Mouse (Mus musculus): Measurements from ENCODE around the gene Eme2. TPM values are rescaled to one million over a fixed set of nuclear protein-coding genes. Genes with fewer than 3 reads are reported as not detected.

Eme2 gene
- polyA plus RNA-seq, 1 experiment from 2014 or later = 27.4 TPM

DNA sequence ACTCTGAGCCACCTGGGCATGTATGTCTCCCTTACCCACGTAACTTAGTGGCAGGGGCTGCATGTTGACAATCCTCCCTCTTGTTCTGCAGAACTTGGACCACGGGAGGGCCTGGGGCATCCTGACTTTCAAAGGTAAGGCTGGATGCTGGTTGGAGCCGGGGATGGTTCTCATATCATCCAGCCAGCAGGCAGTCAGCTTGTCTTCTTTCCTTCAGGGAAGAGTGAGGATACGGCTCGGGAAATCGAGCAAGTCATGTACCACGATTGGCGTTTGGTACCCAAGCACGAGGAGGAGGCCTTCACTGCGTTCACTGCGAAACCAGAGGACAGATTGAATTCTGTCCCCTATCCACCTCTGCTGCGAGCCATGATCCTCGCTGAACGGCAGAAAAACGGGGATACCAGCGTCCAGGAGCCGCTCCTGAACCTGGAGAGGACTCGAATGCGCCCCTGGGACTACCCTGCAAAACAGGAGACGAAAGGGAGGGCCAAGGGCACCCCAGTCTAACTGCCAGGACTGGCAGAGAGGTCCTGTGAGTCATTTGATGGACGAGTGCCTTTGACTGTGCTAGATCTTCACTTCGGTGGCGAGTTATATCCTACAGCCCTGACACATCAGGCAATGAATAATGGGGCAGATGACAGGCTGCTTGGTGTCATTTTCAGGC lies 819 bp upstream of the Eme2 start:
- no peak for ATAC-seq (ENCODE audit: insufficient number of reproducible peaks, low FRiP score, low TSS enrichment, low read depth)
- peak overlapping the region; percentile 95 for H3K4me2 ChIP-seq
- peak overlapping the region; percentile 90 for H3K4me3 ChIP-seq
- peak overlapping the region; percentile 89 for H3K27ac ChIP-seq
- peak overlapping the region; percentile 92 for H3K9ac ChIP-seq
- H3K27me3 ChIP-seq = no peaks in the 10 kb centered on the region
- H3K9me3 ChIP-seq = no peaks in the 10 kb centered on the region
- H3K36me3 ChIP-seq = peaks cover 67% of the 10 kb centered on the region
- H3K4me1 ChIP-seq = peaks cover 40% of the 10 kb centered on the region
- 11% methylated on average over 23 of the region's 23 CpGs for WGBS

DNA sequence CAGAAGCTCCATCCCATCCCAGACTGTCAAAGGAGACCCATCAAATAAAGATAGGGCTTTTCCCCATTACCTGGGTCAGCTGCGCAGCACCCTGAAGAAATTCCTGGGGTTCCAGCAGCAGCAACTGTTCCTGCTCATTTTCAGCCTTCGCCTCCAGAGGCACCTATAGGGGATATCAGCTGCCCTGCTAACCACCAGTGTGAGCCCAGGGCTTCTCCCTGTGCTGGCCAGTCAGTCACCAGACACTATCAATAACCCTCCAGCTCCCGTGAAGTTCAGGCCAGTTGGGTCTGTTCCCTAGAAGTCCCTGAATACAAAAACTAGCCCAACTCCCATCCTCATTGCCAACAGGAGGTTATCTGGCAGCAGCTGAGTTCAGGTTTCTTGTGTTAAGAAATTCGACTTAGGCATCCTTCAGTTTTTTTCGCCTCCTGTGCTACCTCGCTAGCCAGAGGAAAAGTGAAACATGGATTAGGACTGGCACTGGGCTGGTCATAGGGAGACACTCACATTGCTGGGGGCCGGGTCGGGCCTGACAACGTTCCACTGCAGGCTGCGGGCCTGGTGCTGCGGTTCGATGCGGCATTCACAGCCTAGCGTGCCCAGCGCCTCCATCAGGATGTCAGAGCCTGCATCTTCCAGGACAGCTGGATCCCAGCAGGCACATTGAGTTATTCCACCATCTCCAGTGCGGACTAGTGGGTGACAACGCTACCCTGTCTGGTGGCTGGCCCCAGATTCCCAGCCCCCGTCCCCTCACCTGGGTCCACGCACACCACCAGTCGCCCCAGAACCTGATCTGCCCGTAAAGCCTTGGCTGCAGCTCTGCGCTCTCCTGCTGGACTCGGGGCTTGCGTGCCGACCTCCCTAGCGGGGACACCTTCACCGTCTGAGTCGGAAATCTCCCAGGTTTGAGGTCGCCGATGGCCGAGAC lies 559 bp downstream of the Eme2 start:
- Histone ChIP-seq H3K4me1 (peaks cover 40% of the 10 kb centered on the region), H3K9ac (peak overlapping the region; percentile 92), H3K9me3 (no peaks in the 10 kb centered on the region), H3K4me2 (peak overlapping the region; percentile 95), H3K4me3 (peak overlapping the region; percentile 90), H3K36me3 (peaks cover 67% of the 10 kb centered on the region), H3K27ac (peak overlapping the region; percentile 89), H3K27me3 (no peaks in the 10 kb centered on the region)
- WGBS = 10% methylated on average over 31 of the region's 31 CpGs
- ATAC-seq (ENCODE audit: insufficient number of reproducible peaks, low FRiP score, low TSS enrichment, low read depth) = no peak

DNA sequence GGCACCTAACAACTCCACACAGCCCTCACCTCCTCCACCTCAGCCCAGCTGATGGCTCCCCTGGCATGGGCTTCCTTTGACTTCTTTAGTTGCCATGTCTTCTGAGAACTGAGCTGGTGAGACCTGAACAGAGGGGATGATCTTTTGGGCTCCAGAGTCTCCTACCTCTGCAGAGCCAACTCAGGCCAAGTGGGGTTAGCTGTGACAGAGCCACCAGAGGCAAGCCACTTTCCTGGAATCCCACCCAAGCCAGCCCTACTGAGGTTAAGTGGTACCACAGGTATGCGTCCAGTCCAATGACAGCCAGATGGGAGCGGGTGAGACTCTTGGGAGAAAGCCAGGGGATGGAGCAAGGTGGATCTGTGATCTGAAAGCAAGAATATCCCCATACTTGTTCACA lies 1.6 kb downstream of the Eme2 start:
- Histone ChIP-seq H3K27me3 (no peaks in the 10 kb centered on the region), H3K4me2 (peak overlapping the region; percentile 95; the same call in 1 of the 2 replicates), H3K27ac (no peak overlapping the region), H3K4me1 (peaks cover 46% of the 10 kb centered on the region), H3K9ac (0 out of 2 replicates have a peak overlapping the region, but pooled peaks have one; percentile 92), H3K9me3 (no peaks in the 10 kb centered on the region), H3K4me3 (0 out of 2 replicates have a peak overlapping the region, but pooled peaks have one; percentile 90), H3K36me3 (peaks cover 63% of the 10 kb centered on the region)
- no peak for ATAC-seq (ENCODE audit: insufficient number of reproducible peaks, low FRiP score, low TSS enrichment, low read depth)
- WGBS = 83% methylated on average over 2 of the region's 2 CpGs

DNA sequence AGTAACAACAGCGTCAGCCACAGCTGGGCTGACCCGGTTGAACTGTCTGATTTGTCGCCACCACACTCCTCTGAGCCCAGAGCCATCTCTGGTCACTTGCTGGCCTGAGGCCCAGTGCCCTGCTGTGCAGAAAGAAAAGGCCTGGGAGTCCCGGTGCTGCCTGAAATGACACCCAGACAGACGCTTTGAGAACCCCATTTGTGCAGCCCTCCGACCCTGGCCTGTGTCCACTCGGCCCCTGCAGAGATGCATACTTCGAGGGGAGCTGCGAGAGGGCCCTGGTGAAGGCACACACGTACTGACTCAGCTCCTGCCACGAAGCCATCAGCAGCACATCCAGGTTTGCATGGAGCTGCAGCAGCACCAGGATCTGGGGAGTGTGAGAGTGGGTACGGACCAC lies 2.1 kb downstream of the Eme2 start:
- H3K9ac ChIP-seq = no peak overlapping the region
- no peak overlapping the region for H3K4me3 ChIP-seq
- no peaks in the 10 kb centered on the region for H3K27me3 ChIP-seq
- peaks cover 59% of the 10 kb centered on the region for H3K36me3 ChIP-seq
- H3K4me1 ChIP-seq = peaks cover 49% of the 10 kb centered on the region
- H3K9me3 ChIP-seq = no peaks in the 10 kb centered on the region
- no peak overlapping the region for H3K27ac ChIP-seq
- 92% methylated on average over 12 of the region's 12 CpGs for WGBS
- no peak for ATAC-seq (ENCODE audit: insufficient number of reproducible peaks, low FRiP score, low TSS enrichment, low read depth)
- no peak overlapping the region for H3K4me2 ChIP-seq

DNA sequence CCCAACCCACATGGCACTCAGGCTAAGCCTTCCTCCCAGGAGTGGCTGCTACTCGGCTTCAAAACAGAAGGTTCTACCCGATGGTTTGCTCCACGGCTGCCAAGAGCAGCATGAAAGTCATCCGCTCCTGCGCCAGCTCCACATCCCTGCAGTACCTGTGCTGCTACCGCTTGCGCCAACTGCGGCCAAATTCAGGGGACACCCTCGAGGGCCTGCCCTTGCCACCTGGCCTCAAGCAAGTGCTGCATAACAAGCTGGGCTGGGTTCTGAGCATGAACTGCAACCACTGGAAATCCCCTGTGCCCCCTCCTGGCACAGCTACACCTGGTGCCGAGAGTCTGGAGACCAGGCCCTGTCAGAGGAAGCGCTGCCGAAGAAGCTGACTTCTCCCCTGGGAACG lies 3.6 kb downstream of the Eme2 start:
- no peak for ATAC-seq (ENCODE audit: insufficient number of reproducible peaks, low FRiP score, low TSS enrichment, low read depth)
- Histone ChIP-seq H3K9ac (no peak overlapping the region), H3K4me3 (no peak overlapping the region), H3K27me3 (no peaks in the 10 kb centered on the region), H3K4me2 (no peak overlapping the region), H3K36me3 (peaks cover 51% of the 10 kb centered on the region), H3K4me1 (peaks cover 43% of the 10 kb centered on the region), H3K27ac (no peak overlapping the region), H3K9me3 (no peaks in the 10 kb centered on the region)
- WGBS = 85% methylated on average over 13 of the region's 13 CpGs

DNA sequence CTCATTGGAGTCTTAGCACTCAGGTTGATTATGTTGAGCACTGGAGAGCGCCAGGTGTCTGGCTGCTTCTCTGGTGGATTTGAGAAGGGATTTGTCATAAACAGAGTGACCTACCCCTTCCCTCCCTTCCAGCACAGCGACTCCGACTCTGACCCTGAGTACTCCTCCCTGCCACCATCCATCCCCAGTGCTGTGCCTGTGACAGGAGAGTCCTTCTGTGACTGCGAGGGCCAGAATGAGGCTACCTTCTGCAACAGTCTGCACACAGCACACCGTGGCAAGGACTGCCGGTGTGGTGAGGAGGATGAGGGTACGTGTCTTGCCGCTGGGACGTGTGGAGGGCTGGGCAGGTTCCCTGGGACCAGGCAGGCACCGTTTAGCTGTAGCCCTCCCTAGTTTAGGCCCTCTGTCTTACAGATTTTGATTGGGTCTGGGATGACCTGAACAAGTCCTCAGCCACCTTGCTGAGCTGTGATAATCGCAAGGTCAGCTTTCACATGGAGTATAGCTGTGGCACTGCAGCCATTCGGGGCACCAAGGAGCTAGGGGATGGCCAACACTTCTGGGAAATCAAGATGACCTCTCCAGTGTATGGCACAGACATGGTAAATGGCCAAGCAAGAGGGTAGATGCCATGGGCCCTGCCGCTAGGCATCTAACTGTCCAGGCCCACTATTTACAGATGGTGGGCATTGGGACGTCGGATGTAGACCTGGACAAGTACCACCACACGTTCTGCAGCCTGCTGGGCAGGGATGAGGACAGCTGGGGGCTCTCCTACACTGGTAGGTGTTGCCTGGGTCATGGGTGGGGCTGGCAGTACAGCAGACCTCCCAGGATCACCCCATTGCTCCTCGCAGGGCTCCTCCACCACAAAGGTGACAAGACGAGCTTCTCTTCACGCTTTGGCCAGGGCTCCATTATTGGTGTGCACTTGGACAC lies 4.5 kb downstream of the Eme2 start:
- H3K27me3 ChIP-seq = no peaks in the 10 kb centered on the region

DNA sequence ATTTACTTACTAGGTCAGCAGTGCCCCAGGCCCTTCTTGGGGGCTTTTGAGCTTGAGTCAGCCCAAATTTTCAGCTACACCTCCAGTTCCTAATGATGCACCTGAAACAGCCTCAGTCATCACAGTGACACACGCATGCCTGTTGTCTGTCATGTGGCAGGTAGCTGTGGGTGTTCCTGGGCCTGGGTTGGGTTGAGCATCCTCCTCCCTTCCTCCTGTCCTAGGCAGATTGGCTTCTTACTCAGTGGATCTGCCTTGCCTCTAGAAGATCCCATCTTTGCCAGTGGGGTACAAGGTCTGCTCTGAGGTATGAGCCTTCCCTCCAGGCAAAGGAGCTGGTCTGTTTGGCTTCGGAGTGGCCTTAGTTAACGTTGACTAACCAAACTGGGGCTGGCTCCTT lies 6.0 kb downstream of the Eme2 start:
- Histone ChIP-seq H3K9me3 (no peaks in the 10 kb centered on the region), H3K36me3 (peaks cover 59% of the 10 kb centered on the region), H3K4me1 (peaks cover 39% of the 10 kb centered on the region), H3K4me3 (no peak overlapping the region), H3K9ac (no peak overlapping the region), H3K27ac (no peak overlapping the region), H3K4me2 (no peak overlapping the region), H3K27me3 (no peaks in the 10 kb centered on the region)
- ATAC-seq (ENCODE audit: insufficient number of reproducible peaks, low FRiP score, low TSS enrichment, low read depth) = no peak
- WGBS = 84% methylated on average over 3 of the region's 3 CpGs

More for the DNA sequence above, 4.5 kb downstream of the Eme2 start:
- Histone ChIP-seq H3K36me3 (peaks cover 51% of the 10 kb centered on the region), H3K9me3 (no peaks in the 10 kb centered on the region), H3K4me3 (no peak overlapping the region), H3K9ac (no peak overlapping the region), H3K27ac (no peak overlapping the region), H3K4me2 (no peak overlapping the region), H3K4me1 (peaks cover 41% of the 10 kb centered on the region)
- no peak for ATAC-seq (ENCODE audit: insufficient number of reproducible peaks, low FRiP score, low TSS enrichment, low read depth)
- WGBS = 88% methylated on average over 19 of the region's 19 CpGs

DNA sequence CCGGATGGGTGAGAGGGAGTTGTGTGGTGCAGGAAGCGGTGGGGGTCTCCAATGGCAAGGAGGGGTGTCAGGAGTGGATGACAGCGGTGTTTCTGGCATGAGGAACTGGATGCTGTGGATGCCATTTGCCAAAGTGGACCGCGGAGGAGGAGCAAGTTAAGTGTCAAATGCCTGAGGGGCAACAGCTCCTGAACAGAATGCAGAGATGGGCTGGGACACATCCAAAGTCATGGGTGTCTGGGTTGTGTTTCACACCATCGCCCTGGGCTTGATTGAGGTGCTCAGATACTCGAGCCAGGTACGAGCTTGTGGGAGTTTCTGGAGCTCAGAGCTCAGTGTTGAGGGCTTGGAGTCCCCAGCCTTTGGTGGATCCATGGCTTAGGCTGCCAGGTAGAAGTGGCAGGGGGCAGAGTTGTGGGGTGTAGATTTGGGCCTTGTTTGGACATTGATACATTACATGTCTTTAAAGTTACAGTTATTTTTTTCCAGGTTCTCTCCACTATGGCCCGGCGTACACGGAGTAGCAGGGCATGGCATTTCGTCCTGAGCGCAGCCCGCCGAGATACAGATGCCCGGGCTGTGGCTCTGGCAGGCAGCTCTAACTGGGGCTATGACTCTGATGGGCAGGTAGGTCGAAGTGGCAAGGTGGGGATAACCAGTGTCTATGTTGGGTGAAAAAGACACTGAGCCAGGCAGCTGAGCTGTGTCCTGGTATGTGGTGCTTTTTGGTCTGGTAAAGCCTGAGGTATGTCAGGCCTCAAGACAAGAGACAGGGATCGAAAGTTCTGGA lies 7.4 kb downstream of the Eme2 start:
- Histone ChIP-seq H3K9me3 (no peaks in the 10 kb centered on the region), H3K9ac (peak overlapping the region; percentile 89), H3K4me1 (peaks cover 34% of the 10 kb centered on the region), H3K4me2 (peak overlapping the region; percentile 89), H3K36me3 (peaks cover 59% of the 10 kb centered on the region), H3K27ac (no peak overlapping the region), H3K4me3 (peak overlapping the region; percentile 95), H3K27me3 (no peaks in the 10 kb centered on the region)
- WGBS = 57% methylated on average over 18 of the region's 18 CpGs
- ATAC-seq (ENCODE audit: insufficient number of reproducible peaks, low FRiP score, low TSS enrichment, low read depth) = no peak

DNA sequence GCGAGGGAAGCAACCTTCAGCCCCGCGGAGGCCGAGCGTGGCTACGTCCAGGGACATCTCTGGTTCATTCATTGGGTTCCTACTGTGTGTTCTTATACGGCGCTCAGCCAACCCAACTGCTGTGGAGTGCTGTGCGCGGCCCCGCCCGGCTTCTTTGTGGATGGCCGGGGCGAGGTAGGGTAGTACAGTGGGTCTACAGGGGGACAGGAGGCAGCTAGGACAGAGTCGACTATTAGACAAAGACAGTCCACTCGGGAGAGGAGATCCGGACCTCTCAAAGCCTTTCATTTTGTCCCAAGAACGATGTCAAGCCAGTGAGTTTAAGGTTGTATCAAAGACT lies 8.0 kb downstream of the Eme2 start:
- Histone ChIP-seq H3K27ac (peak overlapping the region; percentile 57), H3K9me3 (no peaks in the 10 kb centered on the region), H3K4me2 (peak overlapping the region; percentile 89), H3K9ac (peak overlapping the region; percentile 89), H3K36me3 (peaks cover 59% of the 10 kb centered on the region), H3K4me3 (peak overlapping the region; percentile 95), H3K27me3 (no peaks in the 10 kb centered on the region), H3K4me1 (peaks cover 34% of the 10 kb centered on the region)
- under 1% methylated on average over 18 of the region's 18 CpGs for WGBS
- 0 out of 2 replicates have a peak, but pooled peaks have one; percentile 1 for ATAC-seq (ENCODE audit: insufficient number of reproducible peaks, low FRiP score, low TSS enrichment, low read depth)

DNA sequence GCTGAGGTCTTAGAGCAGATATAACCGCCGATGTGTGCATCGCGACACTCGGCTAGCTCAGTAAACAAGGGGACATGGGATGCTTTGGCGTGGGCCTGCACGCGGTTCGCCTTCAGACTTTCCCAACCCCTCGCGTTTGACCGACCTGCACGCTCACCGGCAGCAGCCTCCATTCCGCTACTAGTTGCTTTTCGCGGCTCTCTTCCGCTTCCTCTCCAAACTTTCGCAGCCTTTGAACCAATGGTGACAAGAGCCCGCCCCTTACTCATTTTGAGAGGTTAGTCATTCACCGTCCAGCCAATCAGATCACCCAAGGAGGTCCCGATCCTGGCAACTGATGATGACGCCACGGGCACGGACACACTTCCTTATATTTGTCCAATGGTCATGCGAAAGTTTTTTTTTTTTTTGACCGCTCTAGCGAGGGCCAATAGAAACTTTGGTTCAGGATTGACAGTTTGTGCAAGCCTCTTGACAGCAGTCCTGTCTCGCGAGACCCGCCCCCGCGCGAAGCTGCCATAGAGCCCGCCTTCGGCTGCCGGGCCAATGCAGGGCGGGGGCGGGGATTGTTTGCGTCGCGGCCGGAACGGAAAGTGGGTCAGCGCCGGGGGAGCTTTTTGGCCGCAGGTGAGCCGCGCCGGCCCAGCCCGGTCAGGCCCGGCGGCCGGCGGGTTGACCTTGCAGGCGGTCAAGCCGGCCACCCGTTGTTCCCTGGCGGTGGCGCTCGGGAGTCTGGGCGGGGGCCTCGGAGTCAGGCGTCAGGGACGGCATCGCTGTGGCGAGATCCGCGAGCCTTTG lies 8.6 kb downstream of the Eme2 start, which contains the start of the genes Nubp2 and Spsb3:
TSS of gene Nubp2 (minus strand) at position 216 of the 798 bp plus-strand sequence.
TSS of gene Spsb3 (plus strand) at position 510 of the 798 bp plus-strand sequence.
- under 1% methylated on average over 69 of the region's 69 CpGs for WGBS
- peak within 1 kb of the TSS; percentile 89 for H3K9ac ChIP-seq
- peak; percentile 95 for ATAC-seq (ENCODE audit: insufficient number of reproducible peaks, low FRiP score, low TSS enrichment, low read depth)
- H3K27ac ChIP-seq = peak within 1 kb of the TSS; percentile 57
- H3K4me2 ChIP-seq = peak within 1 kb of the TSS; percentile 89
- H3K4me1 ChIP-seq = peaks cover 34% of the 10 kb centered on the region
- no peaks in the 10 kb centered on the region for H3K27me3 ChIP-seq
- H3K9me3 ChIP-seq = no peaks in the 10 kb centered on the region
- H3K36me3 ChIP-seq = peaks cover 54% of the 10 kb centered on the region
- peak within 1 kb of the TSS; percentile 95 for H3K4me3 ChIP-seq
